Mouse (Mus musculus) kidney, embryonic 16.5 days (tissue): ENCODE data around the gene Slc36a2. TPM values are rescaled to one million over a fixed set of nuclear protein-coding genes. Genes with fewer than 3 reads are reported as not detected.

Experiments used
- ATAC-seq: fragments of 200-750 bp; cut with Nextera tagmentation; 2 replicates; pipeline ENCODE4 v1.8.0; 2017; ENCODE audit warnings: moderate TSS enrichment; ENCODE audit not compliant: low FRiP score, low TSS enrichment
- H3K27ac ChIP-seq: fragments of 300-500 bp; sonication (generic); 2 replicates; pipeline ENCODE4 v1.5.1; 2014; ENCODE audit warnings: low read length
- H3K27me3 ChIP-seq: fragments of 300-500 bp; sonication (generic); 2 replicates; pipeline ENCODE4 v1.6.1; 2014; ENCODE audit warnings: low read length, control low read depth, mixed read lengths; ENCODE audit not compliant: insufficient read depth
- H3K36me3 ChIP-seq: fragments of 300-500 bp; sonication (generic); 2 replicates; pipeline ENCODE4 v1.6.1; 2014; ENCODE audit warnings: low read length, control low read depth, mixed read lengths; ENCODE audit not compliant: insufficient read depth
- H3K4me1 ChIP-seq: fragments of 300-500 bp; sonication (generic); 2 replicates; pipeline ENCODE4 v1.6.1; 2014; ENCODE audit warnings: low read length, control low read depth, mixed read lengths; ENCODE audit not compliant: insufficient read depth
- H3K4me2 ChIP-seq: fragments of 300-500 bp; sonication (generic); replicated peaks from 2 replicates; pipeline ENCODE4 v1.6.1; 2014; ENCODE audit warnings: low read depth, low read length
- H3K4me3 ChIP-seq: fragments of 300-500 bp; sonication (generic); 2 replicates; pipeline ENCODE4 v1.5.1; 2014; ENCODE audit warnings: mild to moderate bottlenecking, low read length
- H3K9ac ChIP-seq: fragments of 300-500 bp; sonication (generic); replicated peaks from 2 replicates; pipeline ENCODE4 v1.6.1; 2014; ENCODE audit warnings: low read length
- H3K9me3 ChIP-seq: fragments of 300-500 bp; sonication (generic); 2 replicates; pipeline ENCODE4 v1.6.1; 2016; ENCODE audit warnings: low read length, control low read depth
- WGBS: fragments of 180-500 bp; shearing (Covaris S2); extraction: QIAGEN DNeasy Blood & Tissue Kit; methylation state at CpG from one replicate; pipeline ENCODE4 v1.1.7; 2014; 5-methylcytosine and 5-hydroxymethylcytosine counted together
- polyA plus RNA-seq: library from polyadenylated mRNA; unstranded; fragments of >200 nt; fragmentation: Nextera tagmentation; extraction: Ambion mirVana; gene quantifications from 2 replicates; pipeline ENCODE4 v1.2.1, GENCODE M21; 2015

Gene Slc36a2
- polyA plus RNA-seq, 1 experiment from 2014 or later, result 0.61 TPM

- Histone ChIP-seq H3K4me2 (no peak overlapping the region), H3K27ac (no peak overlapping the region), H3K9ac (no peak overlapping the region), H3K36me3 (no peaks in the 10 kb centered on the region), H3K4me1 (no peaks in the 10 kb centered on the region), H3K9me3 (no peaks in the 10 kb centered on the region), H3K4me3 (no peak overlapping the region), H3K27me3 (no peaks in the 10 kb centered on the region)
- 81% methylated on average over 4 of the region's 4 CpGs for WGBS
- no peak for ATAC-seq
Measured at GRCm38 (mm10) chr11:55141502-55141901, 43.4 kb downstream of the Slc36a2 start.

- no peaks in the 10 kb centered on the region for H3K4me1 ChIP-seq
- no peaks in the 10 kb centered on the region for H3K27me3 ChIP-seq
- no peak overlapping the region for H3K9ac ChIP-seq
- ATAC-seq, result no peak
- no peak overlapping the region for H3K27ac ChIP-seq
- H3K9me3 ChIP-seq, result no peaks in the 10 kb centered on the region
- no peaks in the 10 kb centered on the region for H3K36me3 ChIP-seq
- H3K4me3 ChIP-seq, result no peak overlapping the region
- H3K4me2 ChIP-seq, result no peak overlapping the region
Measured at GRCm38 (mm10) chr11:55137646-55138045, 47.2 kb downstream of the Slc36a2 start.

GRCm38 (mm10) chr11:55136770-55137547 is 47.9 kb downstream of the Slc36a2 start:
- ATAC-seq, result no peak
- no peaks in the 10 kb centered on the region for H3K36me3 ChIP-seq

GRCm38 (mm10) chr11:55134871-55135270 is 50.0 kb downstream of the Slc36a2 start:
- Histone ChIP-seq H3K36me3 (no peaks in the 10 kb centered on the region), H3K4me3 (no peak overlapping the region), H3K9ac (no peak overlapping the region), H3K4me1 (no peaks in the 10 kb centered on the region), H3K27ac (no peak overlapping the region), H3K9me3 (no peaks in the 10 kb centered on the region), H3K4me2 (no peak overlapping the region), H3K27me3 (no peaks in the 10 kb centered on the region)
- ATAC-seq, result no peak
- WGBS, result 91% methylated on average over 5 of the region's 5 CpGs

More at GRCm38 (mm10) chr11:55136770-55137547, 47.9 kb downstream of the Slc36a2 start:
- Histone ChIP-seq H3K27ac (no peak overlapping the region), H3K9me3 (no peaks in the 10 kb centered on the region), H3K27me3 (no peaks in the 10 kb centered on the region), H3K9ac (no peak overlapping the region), H3K4me2 (no peak overlapping the region), H3K4me3 (no peak overlapping the region), H3K4me1 (no peaks in the 10 kb centered on the region)
- WGBS, result 82% methylated on average over 15 of the region's 15 CpGs

GRCm38 (mm10) chr11:55134407-55134806 is 50.5 kb downstream of the Slc36a2 start:
- H3K4me2 ChIP-seq, result no peak overlapping the region
- no peaks in the 10 kb centered on the region for H3K36me3 ChIP-seq
- no peaks in the 10 kb centered on the region for H3K4me1 ChIP-seq
- no peaks in the 10 kb centered on the region for H3K9me3 ChIP-seq
- no peaks in the 10 kb centered on the region for H3K27me3 ChIP-seq
- no peak overlapping the region for H3K4me3 ChIP-seq
- no peak overlapping the region for H3K27ac ChIP-seq
- ATAC-seq, result no peak
- WGBS, result 84% methylated on average over 1 of the region's 1 CpGs
- H3K9ac ChIP-seq, result no peak overlapping the region

- 80% methylated on average over 1 of the region's 1 CpGs for WGBS
- Histone ChIP-seq H3K4me2 (no peak overlapping the region), H3K4me1 (no peaks in the 10 kb centered on the region), H3K9me3 (no peaks in the 10 kb centered on the region), H3K36me3 (no peaks in the 10 kb centered on the region), H3K9ac (no peak overlapping the region), H3K27ac (no peak overlapping the region), H3K4me3 (no peak overlapping the region), H3K27me3 (no peaks in the 10 kb centered on the region)
- no peak for ATAC-seq
Measured at GRCm38 (mm10) chr11:55133204-55133603, 51.7 kb downstream of the Slc36a2 start.

GRCm38 (mm10) chr11:55131946-55132345 is 52.9 kb downstream of the Slc36a2 start:
- 59% methylated on average over 1 of the region's 1 CpGs for WGBS
- no peak for ATAC-seq
- Histone ChIP-seq H3K4me2 (no peak overlapping the region), H3K9ac (no peak overlapping the region), H3K4me3 (no peak overlapping the region), H3K27ac (no peak overlapping the region), H3K27me3 (no peaks in the 10 kb centered on the region), H3K9me3 (no peaks in the 10 kb centered on the region), H3K4me1 (no peaks in the 10 kb centered on the region), H3K36me3 (no peaks in the 10 kb centered on the region)

GRCm38 (mm10) chr11:55131077-55131742 is 53.7 kb downstream of the Slc36a2 start:
- Histone ChIP-seq H3K4me1 (no peaks in the 10 kb centered on the region), H3K4me3 (no peak overlapping the region), H3K27ac (no peak overlapping the region), H3K36me3 (no peaks in the 10 kb centered on the region), H3K4me2 (no peak overlapping the region), H3K9ac (no peak overlapping the region), H3K27me3 (no peaks in the 10 kb centered on the region), H3K9me3 (no peaks in the 10 kb centered on the region)
- ATAC-seq, result no peak
- 86% methylated on average over 11 of the region's 11 CpGs for WGBS

GRCm38 (mm10) chr11:55128411-55128810 is 56.5 kb downstream of the Slc36a2 start:
- H3K36me3 ChIP-seq, result no peaks in the 10 kb centered on the region
- no peaks in the 10 kb centered on the region for H3K27me3 ChIP-seq
- no peaks in the 10 kb centered on the region for H3K4me1 ChIP-seq
- no peak overlapping the region for H3K9ac ChIP-seq
- no peaks in the 10 kb centered on the region for H3K9me3 ChIP-seq
- no peak overlapping the region for H3K4me2 ChIP-seq
- 79% methylated on average over 3 of the region's 3 CpGs for WGBS
- no peak overlapping the region for H3K27ac ChIP-seq
- H3K4me3 ChIP-seq, result no peak overlapping the region
- ATAC-seq, result no peak

GRCm38 (mm10) chr11:55127937-55128336 is 56.9 kb downstream of the Slc36a2 start:
- Histone ChIP-seq H3K4me3 (no peak overlapping the region), H3K4me2 (no peak overlapping the region), H3K36me3 (no peaks in the 10 kb centered on the region), H3K27ac (no peak overlapping the region), H3K4me1 (no peaks in the 10 kb centered on the region), H3K27me3 (no peaks in the 10 kb centered on the region), H3K9ac (no peak overlapping the region), H3K9me3 (no peaks in the 10 kb centered on the region)
- ATAC-seq, result no peak
- WGBS, result 63% methylated on average over 6 of the region's 6 CpGs
